Mouse (Mus musculus): Measurements from ENCODE around the gene Gm21887. TPM values are rescaled to one million over a fixed set of nuclear protein-coding genes. Genes with fewer than 3 reads are reported as not detected.
"Not testable (repeated sequence)": the region's sequence is repeated elsewhere in the genome, so short reads cannot be mapped to it uniquely, and the experiment has no call there.

Gene Gm21887
- total RNA-seq, 2 experiments from 2014 or later: 69.2 to 171 TPM

- not testable (repeated sequence) for ATAC-seq (replicated peaks; ENCODE audit: poor library complexity)
These were observed 26.7 kb upstream of the Gm21887 start for GRCm38 (mm10) chrX:169982606-169983400.

- not testable (repeated sequence) for ATAC-seq (replicated peaks; ENCODE audit: poor library complexity)
These were observed 25.9 kb upstream of the Gm21887 start for GRCm38 (mm10) chrX:169983401-169984165.

DNA sequence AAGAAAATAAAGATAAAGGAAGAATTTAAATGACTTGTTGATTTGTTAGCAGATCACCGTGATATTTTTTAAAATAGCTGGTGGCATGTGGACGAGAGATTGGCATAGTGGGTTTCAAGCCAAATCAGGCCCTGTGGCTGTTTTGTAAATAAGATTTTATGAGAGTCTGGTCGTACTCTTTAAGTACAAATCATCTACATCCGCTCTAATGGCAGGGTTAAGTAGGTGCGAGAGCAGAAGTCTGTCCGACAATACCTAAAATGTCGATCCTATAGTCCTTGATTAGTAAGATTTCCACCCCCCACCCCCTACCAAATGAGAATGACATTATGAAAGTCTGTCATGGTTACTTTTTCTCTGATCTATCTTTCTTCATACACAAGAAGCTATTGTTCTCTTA is 25.1 kb upstream of the Gm21887 start:
- ATAC-seq (replicated peaks; ENCODE audit: poor library complexity): not testable (repeated sequence)

- ATAC-seq (replicated peaks; ENCODE audit: poor library complexity): not testable (repeated sequence)
These were observed 24.6 kb upstream of the Gm21887 start for GRCm38 (mm10) chrX:169984853-169985252.

- not testable (repeated sequence) for ATAC-seq (replicated peaks; ENCODE audit: poor library complexity)
These were observed 23.7 kb upstream of the Gm21887 start for GRCm38 (mm10) chrX:169985796-169986195.

DNA sequence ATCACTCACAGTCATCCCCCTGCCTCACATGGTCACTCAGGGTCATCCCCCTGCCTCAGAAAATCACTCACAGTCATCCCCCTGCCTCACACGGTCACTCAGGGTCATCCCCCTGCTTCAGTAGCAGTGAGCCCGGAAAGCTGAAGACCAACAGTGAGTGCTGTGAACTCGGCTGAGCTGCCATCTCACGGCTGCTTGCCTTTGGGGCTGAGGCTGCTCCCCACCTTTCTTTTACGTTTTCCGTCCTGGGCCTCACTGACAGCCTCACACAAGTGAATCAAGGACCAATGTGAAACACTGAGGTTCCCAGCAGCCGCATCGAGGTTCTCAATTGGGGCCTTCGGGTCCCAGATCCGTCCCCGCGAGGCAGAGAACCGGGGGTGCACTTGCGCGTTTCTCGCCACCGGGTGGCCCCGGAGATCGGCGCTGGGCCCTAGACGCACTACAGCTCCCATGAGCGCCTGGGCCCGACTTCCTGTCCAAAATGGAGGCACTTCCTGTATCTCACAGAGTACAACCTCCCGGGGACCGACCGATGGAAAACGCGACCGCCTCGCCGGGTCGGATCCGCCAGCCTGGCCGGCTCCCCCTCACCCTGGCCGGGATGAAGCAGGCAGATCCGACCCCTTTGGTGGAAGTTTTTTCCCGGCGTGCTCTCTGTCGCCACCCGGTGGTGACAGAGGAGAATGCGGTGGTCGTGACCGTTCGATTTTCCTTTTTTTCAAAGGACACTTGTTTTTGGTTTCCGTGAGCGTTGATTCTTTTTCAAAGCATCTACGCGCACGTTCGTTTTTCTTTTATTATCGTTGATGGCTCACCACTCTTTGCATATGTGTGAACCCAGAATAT is 22.7 kb upstream of the Gm21887 start:
- ATAC-seq (replicated peaks; ENCODE audit: poor library complexity): peak; percentile 46

GRCm38 (mm10) chrX:169987368-169987837 is 22.1 kb upstream of the Gm21887 start:
- ATAC-seq (replicated peaks; ENCODE audit: poor library complexity): not testable (repeated sequence)

DNA sequence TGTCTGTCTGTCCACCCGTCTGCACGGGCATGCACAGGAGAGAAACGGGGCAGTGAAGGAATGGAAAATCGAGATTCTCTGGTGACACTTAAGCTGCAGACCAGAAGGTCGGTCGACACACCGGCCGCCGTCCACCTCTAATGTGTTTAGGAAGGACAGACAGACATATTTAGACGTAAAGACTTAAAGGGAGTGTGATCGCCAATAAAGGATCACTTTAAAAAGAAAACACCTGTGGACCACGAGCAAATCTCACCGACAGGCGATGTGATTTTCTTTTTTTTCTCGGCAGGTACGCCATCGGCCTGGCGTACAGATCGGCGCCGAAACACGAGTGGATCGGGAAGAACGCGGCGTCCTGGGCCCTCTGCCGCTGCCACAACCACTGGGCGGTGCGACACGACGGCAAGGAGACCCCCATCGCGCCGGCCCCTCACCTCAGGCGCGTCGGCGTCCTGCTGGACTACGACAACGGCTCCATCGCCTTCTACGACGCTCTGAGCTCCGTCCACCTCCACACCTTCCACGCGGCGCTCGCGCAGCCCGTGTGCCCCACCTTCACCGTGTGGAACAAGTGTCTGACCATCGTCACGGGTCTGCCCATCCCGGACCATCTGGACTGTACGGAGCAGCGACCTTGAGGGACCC is 20.8 kb upstream of the Gm21887 start:
- not testable (repeated sequence) for ATAC-seq (replicated peaks; ENCODE audit: poor library complexity)

DNA sequence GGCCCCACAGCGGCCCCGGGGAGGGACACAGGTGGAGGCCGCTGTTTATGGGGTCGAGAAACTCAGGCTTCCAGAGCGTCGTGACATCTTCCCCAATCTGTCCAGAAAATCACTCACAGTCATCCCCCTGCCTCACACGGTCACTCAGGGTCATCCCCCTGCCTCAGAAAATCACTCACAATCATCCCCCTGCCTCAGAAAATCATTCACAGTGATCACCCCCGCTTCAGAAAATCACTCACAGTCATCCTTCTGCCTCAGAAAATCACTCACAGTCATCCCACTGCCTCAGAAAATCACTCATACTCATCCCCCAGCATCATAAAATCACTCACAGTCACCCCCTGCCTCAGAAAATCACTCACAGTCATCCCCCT is 20.3 kb upstream of the Gm21887 start:
- ATAC-seq (replicated peaks; ENCODE audit: poor library complexity): not testable (repeated sequence)

DNA sequence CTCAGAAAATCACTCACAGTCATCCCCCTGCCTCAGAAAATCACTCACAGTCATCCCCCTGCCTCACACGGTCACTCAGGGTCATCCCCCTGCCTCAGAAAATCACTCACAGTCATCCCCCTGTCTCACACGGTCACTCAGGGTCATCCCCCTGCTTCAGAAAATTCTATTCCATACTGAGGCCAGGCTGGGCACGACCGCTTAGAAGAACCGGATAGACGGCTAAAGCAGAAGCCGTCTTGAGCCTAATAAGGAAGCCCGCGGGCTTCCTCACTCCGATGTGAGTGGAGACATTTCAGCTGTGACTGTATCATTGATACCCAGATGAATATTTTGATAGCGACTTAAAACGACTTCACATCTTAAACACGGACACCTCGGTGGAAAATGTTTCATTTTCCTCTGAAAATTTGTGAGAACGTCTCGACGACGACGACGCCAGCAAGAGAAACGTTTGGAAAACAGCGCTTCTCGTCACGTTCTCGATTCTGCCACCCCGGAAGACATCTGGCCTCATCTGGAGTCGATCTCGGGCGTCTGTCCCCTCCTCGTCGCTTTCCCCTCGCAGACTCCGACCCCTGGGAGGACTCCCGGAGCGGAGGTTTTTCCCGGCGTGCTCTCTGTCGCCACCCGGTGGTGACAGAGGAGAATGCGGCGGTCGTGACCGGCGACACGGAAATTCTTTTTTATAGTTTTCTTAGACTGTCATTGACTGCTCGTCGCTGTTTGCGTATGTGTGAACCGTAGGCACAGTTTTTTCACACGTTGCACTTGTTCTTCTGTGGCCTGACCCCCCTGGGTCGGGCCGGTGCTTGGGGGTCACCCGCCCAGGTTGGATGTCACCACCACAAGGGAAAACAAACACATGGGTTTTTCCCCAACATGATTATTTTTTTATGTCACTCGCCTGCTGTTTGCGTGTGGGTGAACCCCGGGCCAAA is 19.5 kb upstream of the Gm21887 start:
- peak; percentile 13 for ATAC-seq (replicated peaks; ENCODE audit: poor library complexity)

DNA sequence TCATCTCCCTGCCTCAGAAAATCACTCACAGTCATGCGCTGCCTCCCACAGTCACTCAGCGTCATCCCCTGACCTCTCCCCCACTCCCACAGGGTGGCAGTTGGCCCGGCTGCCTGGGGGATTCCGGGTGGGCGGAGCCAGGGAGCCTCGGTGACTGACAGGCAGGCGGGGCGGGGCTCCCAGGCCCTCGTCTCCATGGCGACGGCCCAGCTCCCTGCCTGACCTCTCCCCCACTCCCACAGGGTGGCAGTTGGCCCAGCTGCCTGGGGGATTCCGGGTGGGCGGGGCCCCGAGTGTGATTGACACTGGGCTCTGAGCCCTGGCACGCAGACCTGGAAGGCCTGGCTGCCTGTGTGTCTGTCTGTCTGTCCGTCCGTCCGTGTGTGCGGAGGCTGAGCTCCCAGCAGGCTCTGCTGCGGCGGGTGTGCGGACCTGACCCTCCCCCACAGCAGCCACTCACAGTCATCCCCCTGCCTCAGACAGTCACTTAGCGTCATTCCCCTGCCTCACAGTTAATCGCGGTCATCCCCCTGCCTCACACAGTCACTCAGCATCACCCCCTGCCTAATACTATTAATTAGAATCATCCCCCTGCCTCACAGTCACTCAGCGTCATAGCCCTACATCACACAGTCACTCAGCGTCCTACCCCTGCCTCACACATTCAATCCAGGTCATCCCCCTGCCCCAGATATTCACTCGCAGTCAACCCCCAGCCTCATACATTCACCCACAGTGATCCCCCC is 18.2 kb upstream of the Gm21887 start:
- peak; percentile 47 for ATAC-seq (replicated peaks; ENCODE audit: poor library complexity)

- ATAC-seq (replicated peaks; ENCODE audit: poor library complexity): not testable (repeated sequence)
These were observed 17.2 kb upstream of the Gm21887 start for GRCm38 (mm10) chrX:169992086-169992930.

- not testable (repeated sequence) for ATAC-seq (replicated peaks; ENCODE audit: poor library complexity)
These were observed 16.4 kb upstream of the Gm21887 start for GRCm38 (mm10) chrX:169992951-169993547.

GRCm38 (mm10) chrX:169994011-169994865 is 15.2 kb upstream of the Gm21887 start:
- ATAC-seq (replicated peaks; ENCODE audit: poor library complexity): not testable (repeated sequence)

DNA sequence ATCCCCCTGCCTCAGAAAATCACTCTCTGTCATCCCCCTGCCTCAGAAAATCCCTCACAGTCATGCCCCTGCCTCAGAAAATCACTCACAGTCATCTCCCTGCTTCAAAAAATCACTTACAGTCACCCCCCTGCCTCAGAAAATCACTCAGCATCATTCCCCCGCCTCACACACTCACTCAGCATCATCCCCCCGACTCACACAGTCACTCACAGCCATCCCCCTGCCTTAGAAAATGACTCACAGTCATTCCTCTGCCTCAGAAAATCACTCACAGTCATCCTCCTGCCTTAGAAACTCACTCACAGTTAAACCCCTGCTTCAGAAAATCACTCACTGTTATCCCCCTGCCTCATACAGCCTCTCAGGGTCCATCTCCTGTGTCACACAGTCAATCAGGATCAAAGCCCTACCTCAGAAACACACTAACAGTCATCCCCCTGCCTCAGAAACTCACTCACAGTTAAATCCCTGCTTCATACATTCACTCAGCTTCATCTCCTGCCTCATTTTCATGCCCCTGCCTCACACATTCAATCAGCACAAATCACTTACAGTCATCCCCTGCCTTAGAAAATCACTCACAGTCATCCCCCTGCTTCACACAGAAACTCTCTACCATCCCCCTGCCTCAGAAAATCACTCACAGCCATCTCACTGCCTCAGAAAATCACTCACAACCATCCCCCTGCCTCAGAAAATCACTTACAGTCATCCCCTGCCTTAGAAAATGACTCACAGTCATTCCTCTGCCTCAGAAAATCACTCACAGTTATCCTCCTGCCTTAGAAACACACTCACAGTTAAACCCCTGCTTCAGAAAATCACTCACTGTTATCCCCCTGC is 14.4 kb upstream of the Gm21887 start:
- ATAC-seq (replicated peaks; ENCODE audit: poor library complexity): not testable (repeated sequence)

Data from megakaryocyte progenitor cell, adult 5-6 weeks (primary cell).